Mouse (Mus musculus) midbrain, embryonic 11.5 days (tissue): ENCODE measurements around the gene F10. TPM values are rescaled to one million over a fixed set of nuclear protein-coding genes. Genes with fewer than 3 reads are reported as not detected.

Experiments used
- ATAC-seq: fragments of 200-750 bp; cut with Nextera tagmentation; 2 replicates; pipeline ENCODE4 v1.8.0; 2017; ENCODE audit warnings: moderate TSS enrichment, moderate library complexity; ENCODE audit not compliant: low FRiP score
- DNase-seq: peaks from one replicate; pipeline ENCODE4 v3.0.0; 2015; ENCODE audit warnings: low spot score; ENCODE audit errors: missing footprints
- H3K27ac ChIP-seq: fragments of 300-500 bp; sonication (generic); 2 replicates; pipeline ENCODE4 v1.5.1; 2014; ENCODE audit warnings: low read depth, low read length
- H3K27me3 ChIP-seq: fragments of 300-500 bp; sonication (generic); 2 replicates; pipeline ENCODE4 v1.6.1; 2014; ENCODE audit warnings: mild to moderate bottlenecking, low read length, moderate library complexity, mixed read lengths; ENCODE audit not compliant: control insufficient read depth, insufficient read depth
- H3K36me3 ChIP-seq: fragments of 300-500 bp; sonication (generic); 2 replicates; pipeline ENCODE4 v1.6.1; 2014; ENCODE audit warnings: mild to moderate bottlenecking, low read length, moderate library complexity, mixed read lengths; ENCODE audit not compliant: control insufficient read depth, insufficient read depth
- H3K4me1 ChIP-seq: fragments of 300-500 bp; sonication (generic); 2 replicates; pipeline ENCODE4 v1.6.1; 2014; ENCODE audit warnings: low read length; ENCODE audit not compliant: control insufficient read depth, insufficient read depth
- H3K4me2 ChIP-seq: fragments of 300-500 bp; sonication (generic); 2 replicates; pipeline ENCODE4 v1.6.1; 2014; ENCODE audit warnings: mild to moderate bottlenecking, moderate library complexity
- H3K4me3 ChIP-seq: fragments of 300-500 bp; sonication (generic); 2 replicates; pipeline ENCODE4 v1.5.1; 2014; ENCODE audit warnings: low read depth, low read length
- H3K9ac ChIP-seq: fragments of 300-500 bp; sonication (generic); 2 replicates; pipeline ENCODE4 v1.6.1; 2014; ENCODE audit warnings: low read length
- H3K9me3 ChIP-seq: fragments of 300-500 bp; sonication (generic); 2 replicates; pipeline ENCODE4 v1.6.1; 2016; ENCODE audit warnings: low read length; ENCODE audit not compliant: control insufficient read depth
- whole genome bisulfite sequencing: fragments of 180-500 bp; shearing (Covaris S2); extraction: QIAGEN DNeasy Blood & Tissue Kit; methylation state at CpG from one replicate; pipeline ENCODE4 v1.1.7; 2014; 5-methylcytosine and 5-hydroxymethylcytosine counted together
- polyA plus RNA-seq: library from polyadenylated mRNA; unstranded; fragments of >200 nt; fragmentation: Nextera tagmentation; extraction: Ambion mirVana; gene quantifications from 2 replicates; pipeline ENCODE4 v1.2.1, GENCODE M21; 2014

F10 gene
- polyA plus RNA-seq, 1 experiment from 2014 or later = 0.78 TPM

DNA sequence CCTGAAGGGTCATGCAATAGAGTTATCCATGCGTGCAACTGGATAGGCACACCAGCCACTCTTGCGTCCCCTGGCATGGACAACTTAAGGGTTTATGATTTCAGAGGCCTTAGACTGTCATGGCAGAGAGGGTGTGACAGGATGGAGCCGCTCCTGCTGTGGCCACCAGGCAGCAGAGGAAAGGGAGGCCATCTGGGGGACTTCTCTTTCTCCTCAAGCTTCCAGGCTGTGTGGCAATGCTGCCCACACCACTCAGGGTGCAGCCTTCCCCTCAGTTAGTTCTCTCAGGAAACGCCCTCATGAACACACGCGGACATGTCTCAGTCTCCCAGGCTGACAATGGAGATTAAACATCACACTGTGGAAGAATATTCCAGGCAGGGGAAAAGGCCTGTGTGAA lies 1.9 kb downstream of the F10 start:
- ATAC-seq = no peak
- Histone ChIP-seq H3K9me3 (no peaks in the 10 kb centered on the region), H3K27ac (no peak overlapping the region), H3K27me3 (no peaks in the 10 kb centered on the region), H3K4me2 (no peak overlapping the region), H3K4me3 (no peak overlapping the region), H3K36me3 (no peaks in the 10 kb centered on the region), H3K9ac (no peak overlapping the region), H3K4me1 (no peaks in the 10 kb centered on the region)
- no peak for DNase-seq
- 85% methylated on average over 6 of the region's 6 CpGs for WGBS

DNA sequence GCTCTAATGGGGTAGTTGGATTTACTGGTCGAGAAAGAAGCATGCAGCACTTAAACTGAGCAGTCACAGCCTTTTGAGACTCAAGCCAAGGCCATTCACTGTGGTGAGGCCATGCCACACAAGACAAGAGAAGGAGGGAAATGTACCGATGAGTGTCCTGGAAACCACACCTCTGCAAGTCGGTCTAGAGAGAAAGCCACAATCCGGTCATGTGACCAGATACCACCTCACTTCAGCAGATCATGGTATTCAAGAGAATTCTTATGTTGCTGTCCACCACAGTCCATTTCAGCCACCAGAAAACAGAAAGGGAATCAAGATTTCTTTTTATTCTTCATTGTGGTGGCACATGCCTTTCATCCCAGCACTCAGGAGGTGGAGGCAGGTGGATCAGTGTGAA lies 4.4 kb downstream of the F10 start:
- H3K36me3 ChIP-seq = no peaks in the 10 kb centered on the region
- no peaks in the 10 kb centered on the region for H3K27me3 ChIP-seq
- WGBS = 89% methylated on average over 4 of the region's 4 CpGs
- no peak overlapping the region for H3K27ac ChIP-seq
- no peak overlapping the region for H3K4me3 ChIP-seq
- no peak for ATAC-seq
- H3K9ac ChIP-seq = no peak overlapping the region
- H3K4me2 ChIP-seq = no peak overlapping the region
- no peaks in the 10 kb centered on the region for H3K4me1 ChIP-seq
- no peak for DNase-seq
- H3K9me3 ChIP-seq = no peaks in the 10 kb centered on the region

DNA sequence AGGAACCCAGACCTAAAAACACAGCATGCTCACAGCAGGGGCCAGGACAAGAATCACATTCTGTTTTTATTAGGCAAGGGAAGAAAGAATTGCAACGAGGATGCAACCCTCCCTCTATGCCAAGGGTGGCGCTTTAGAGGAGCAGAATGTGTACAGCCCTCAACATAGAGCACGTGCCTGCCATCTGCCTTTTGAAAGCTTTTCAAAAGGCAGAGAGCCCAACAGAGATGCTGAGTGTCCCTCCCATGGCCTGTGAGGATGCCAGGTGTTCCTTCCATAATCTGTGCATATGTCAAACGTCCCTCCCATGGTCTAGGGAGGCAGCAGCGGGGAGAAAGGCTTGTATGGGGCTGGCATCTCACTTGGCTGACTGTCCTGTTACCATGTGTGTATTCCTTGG lies 10.5 kb downstream of the F10 start:
- Histone ChIP-seq H3K9me3 (no peaks in the 10 kb centered on the region), H3K27ac (no peak overlapping the region), H3K4me1 (no peaks in the 10 kb centered on the region), H3K4me3 (no peak overlapping the region), H3K4me2 (no peak overlapping the region), H3K27me3 (no peaks in the 10 kb centered on the region), H3K9ac (no peak overlapping the region), H3K36me3 (no peaks in the 10 kb centered on the region)
- ATAC-seq (no peak), DNase-seq (no peak)
- 54% methylated on average over 5 of the region's 5 CpGs for WGBS

DNA sequence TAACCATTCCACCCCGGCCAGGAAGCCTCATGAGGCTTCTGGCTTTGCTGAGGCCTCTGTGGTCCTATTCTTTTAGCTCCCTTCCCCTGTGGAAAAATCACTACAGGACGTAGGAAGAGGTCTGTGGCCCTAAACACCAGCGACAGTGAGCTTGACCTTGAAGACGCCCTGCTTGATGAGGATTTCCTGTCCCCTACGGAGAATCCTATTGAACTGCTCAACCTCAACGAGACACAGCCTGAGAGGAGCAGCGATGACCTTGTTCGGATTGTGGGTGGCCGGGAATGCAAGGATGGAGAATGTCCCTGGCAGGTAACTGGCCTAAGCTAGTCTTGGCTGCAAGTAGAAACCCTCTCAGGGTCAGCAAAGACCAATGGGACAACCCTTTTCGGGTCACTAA lies 13.4 kb downstream of the F10 start:
- DNase-seq (no peak), ATAC-seq (no peak)
- H3K36me3 ChIP-seq = no peaks in the 10 kb centered on the region
- WGBS = 71% methylated on average over 10 of the region's 10 CpGs
- no peak overlapping the region for H3K4me3 ChIP-seq
- no peak overlapping the region for H3K4me2 ChIP-seq
- no peaks in the 10 kb centered on the region for H3K9me3 ChIP-seq
- H3K9ac ChIP-seq = no peak overlapping the region
- no peaks in the 10 kb centered on the region for H3K4me1 ChIP-seq
- H3K27me3 ChIP-seq = no peaks in the 10 kb centered on the region
- H3K27ac ChIP-seq = no peak overlapping the region

DNA sequence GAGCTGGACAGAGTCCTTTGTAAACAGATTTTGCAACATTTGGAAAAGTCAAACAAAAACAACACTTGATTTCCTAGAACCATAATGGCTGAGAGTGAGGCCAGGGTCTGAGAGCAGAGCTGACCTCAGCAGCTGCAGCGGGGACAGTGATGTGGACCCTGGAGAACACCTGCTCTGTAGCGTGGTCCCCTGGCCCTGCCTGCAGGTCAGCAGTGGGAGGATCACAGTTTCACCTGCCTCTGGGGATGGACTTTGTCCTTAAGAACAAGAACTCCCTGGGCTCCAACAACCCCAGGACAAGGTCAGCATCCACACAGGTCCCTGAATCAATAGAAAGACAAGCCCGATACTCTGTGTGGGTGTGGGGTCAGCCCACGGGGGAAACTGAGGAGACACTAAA lies 20.2 kb downstream of the F10 start:
- Histone ChIP-seq H3K27ac (no peak overlapping the region), H3K9me3 (no peaks in the 10 kb centered on the region), H3K4me2 (no peak overlapping the region), H3K9ac (no peak overlapping the region), H3K4me1 (no peaks in the 10 kb centered on the region), H3K36me3 (no peaks in the 10 kb centered on the region), H3K27me3 (no peaks in the 10 kb centered on the region), H3K4me3 (no peak overlapping the region)
- no peak for ATAC-seq
- DNase-seq = no peak
- WGBS = 90% methylated on average over 4 of the region's 4 CpGs

DNA sequence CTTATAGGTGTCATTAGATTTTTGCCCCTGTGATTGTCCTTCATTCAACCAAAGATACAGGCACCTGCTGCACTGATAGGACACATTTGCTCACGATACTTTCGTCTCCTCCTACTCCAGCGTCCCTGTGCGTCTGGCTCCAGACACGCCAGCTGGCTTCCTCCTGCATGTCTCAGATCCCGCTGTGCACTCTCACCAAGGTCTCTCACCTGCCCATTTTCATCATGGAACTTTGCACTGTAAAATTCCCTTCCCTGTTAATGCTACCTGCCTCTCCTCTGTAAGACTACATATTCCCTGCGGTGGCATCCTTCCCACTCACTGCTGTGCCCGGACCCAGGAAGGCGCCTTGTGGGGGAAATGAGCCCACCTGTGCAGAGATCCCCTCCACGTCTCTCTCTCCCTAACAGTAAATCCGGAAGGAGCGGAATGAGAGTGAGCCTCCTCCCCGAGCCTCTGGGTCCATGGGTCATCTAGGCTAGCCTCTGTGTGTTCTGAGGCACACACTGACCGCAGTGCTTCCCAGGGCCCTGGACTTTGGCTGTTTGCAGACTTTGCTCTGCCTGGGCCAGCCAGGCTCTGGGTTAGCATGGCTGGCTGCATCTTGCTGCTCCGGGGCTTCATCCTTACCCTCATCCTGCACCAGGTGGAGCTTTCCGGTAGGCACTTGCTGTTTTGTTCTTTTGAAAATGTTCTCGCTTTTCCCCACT lies 23.5 kb downstream of the F10 start, which contains the start of gene Proz:
Gene Proz, plus strand, starts transcription at position 474 of the 710 bp plus-strand sequence.
- Histone ChIP-seq H3K4me1 (no peaks in the 10 kb centered on the region), H3K9ac (no peak within 1 kb of the TSS), H3K4me3 (no peak within 1 kb of the TSS), H3K9me3 (no peaks in the 10 kb centered on the region), H3K36me3 (no peaks in the 10 kb centered on the region), H3K27me3 (no peaks in the 10 kb centered on the region), H3K4me2 (no peak within 1 kb of the TSS), H3K27ac (no peak within 1 kb of the TSS)
- no peak for DNase-seq
- ATAC-seq = no peak
- 76% methylated on average over 17 of the region's 17 CpGs for WGBS

DNA sequence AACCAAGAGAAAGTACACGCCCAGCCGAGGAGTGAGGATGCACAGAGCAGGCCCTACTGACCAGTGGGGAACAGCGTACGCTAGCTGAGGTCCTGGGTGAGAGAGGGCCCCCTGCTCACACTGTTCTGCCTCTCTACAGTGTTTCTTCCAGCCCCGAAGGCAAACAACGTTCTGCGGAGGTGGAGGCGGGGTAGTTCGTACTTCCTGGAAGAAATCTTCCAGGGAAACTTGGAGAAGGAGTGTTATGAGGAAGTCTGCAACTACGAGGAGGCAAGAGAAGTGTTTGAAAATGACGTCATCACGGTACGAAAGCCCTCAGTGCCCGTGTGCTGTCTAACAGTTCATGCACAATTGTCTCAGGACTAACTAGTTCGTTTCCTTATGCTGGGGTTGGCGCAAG lies 26.0 kb downstream of the F10 start:
- no peak overlapping the region for H3K27ac ChIP-seq
- no peaks in the 10 kb centered on the region for H3K4me1 ChIP-seq
- no peak for DNase-seq
- no peaks in the 10 kb centered on the region for H3K27me3 ChIP-seq
- H3K36me3 ChIP-seq = no peaks in the 10 kb centered on the region
- H3K9ac ChIP-seq = no peak overlapping the region
- H3K9me3 ChIP-seq = no peaks in the 10 kb centered on the region
- ATAC-seq = no peak
- H3K4me2 ChIP-seq = no peak overlapping the region
- no peak overlapping the region for H3K4me3 ChIP-seq
- 81% methylated on average over 16 of the region's 16 CpGs for WGBS

DNA sequence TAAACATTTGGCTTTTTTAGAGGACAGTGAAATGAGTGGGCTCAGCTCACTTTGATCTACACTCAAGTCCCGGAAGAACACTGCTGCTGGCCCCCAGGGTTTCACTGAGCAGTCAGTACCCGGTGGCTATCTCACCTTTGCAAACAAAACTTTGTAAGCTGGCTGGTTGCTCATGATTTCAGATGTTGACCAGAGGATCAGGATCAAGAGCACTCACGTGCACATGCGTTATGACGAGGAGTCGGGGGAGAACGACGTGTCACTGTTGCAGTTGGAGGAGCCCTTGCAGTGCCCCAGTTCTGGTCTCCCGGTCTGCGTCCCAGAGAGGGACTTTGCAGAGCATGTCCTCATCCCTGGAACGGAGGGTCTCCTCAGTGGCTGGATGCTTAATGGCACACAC lies 36.1 kb downstream of the F10 start:
- no peaks in the 10 kb centered on the region for H3K9me3 ChIP-seq
- 93% methylated on average over 11 of the region's 11 CpGs for WGBS
- ATAC-seq (no peak), DNase-seq (no peak)
- no peak overlapping the region for H3K9ac ChIP-seq
- H3K4me1 ChIP-seq = no peaks in the 10 kb centered on the region
- no peak overlapping the region for H3K4me3 ChIP-seq
- H3K36me3 ChIP-seq = peaks cover 14% of the 10 kb centered on the region
- no peaks in the 10 kb centered on the region for H3K27me3 ChIP-seq
- no peak overlapping the region for H3K27ac ChIP-seq
- H3K4me2 ChIP-seq = no peak overlapping the region

DNA sequence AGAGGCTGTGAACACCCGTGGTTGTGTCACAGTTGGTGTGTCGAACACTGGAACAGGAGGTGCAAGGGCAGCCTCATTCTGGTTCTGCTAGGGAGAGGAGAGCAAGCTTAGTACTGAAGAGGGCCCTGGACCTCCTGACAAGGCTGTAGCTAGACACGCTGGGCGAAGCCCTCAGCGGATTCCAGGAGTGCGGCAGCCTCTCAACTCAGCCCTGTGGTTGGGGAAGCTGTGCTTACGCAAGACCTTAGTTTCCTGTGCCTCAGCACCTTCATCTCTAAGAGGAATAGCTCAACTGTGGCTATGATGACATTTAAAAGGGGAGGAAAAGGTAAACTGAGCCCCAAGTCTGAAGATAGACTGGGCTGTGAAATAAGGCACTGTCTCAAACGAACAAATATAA lies 37.9 kb downstream of the F10 start:
- WGBS = 92% methylated on average over 8 of the region's 8 CpGs
- no peak for ATAC-seq
- no peak for DNase-seq
- no peak overlapping the region for H3K4me3 ChIP-seq
- no peaks in the 10 kb centered on the region for H3K27me3 ChIP-seq
- peaks cover 24% of the 10 kb centered on the region for H3K36me3 ChIP-seq
- H3K9me3 ChIP-seq = no peaks in the 10 kb centered on the region
- no peaks in the 10 kb centered on the region for H3K4me1 ChIP-seq
- H3K27ac ChIP-seq = no peak overlapping the region
- no peak overlapping the region for H3K4me2 ChIP-seq
- no peak overlapping the region for H3K9ac ChIP-seq
